Mouse (Mus musculus) c-Kit-positive CD71-positive TER-119-negative erythroid progenitor cells, embryonic 14.5 days (primary cell): ENCODE measurements around the gene Pwwp2a.

ENCODE experiments used
- DNase-seq: peaks from one replicate; pipeline ENCODE4 v3.0.0-alpha.2; 2013; ENCODE audit warnings: low read depth

Pwwp2a gene

GRCm38 (mm10) chr11:43681472-43682414, at the start of gene Pwwp2a:
Gene Pwwp2a, plus strand, starts transcription at chr11:43681998.
- peak; percentile 98 for DNase-seq

GRCm38 (mm10) chr11:43632566-43632965, 49.2 kb upstream of the Pwwp2a start:
- DNase-seq = no peak

GRCm38 (mm10) chr11:43633165-43633564, 48.6 kb upstream of the Pwwp2a start:
- DNase-seq = no peak

GRCm38 (mm10) chr11:43633658-43634401, 48.0 kb upstream of the Pwwp2a start:
- DNase-seq = no peak

GRCm38 (mm10) chr11:43636761-43637160, 45.0 kb upstream of the Pwwp2a start:
- DNase-seq = no peak

- DNase-seq = no peak
Measured at GRCm38 (mm10) chr11:43638486-43638885, 43.3 kb upstream of the Pwwp2a start.

GRCm38 (mm10) chr11:43643180-43643591, 38.6 kb upstream of the Pwwp2a start:
- no peak for DNase-seq

GRCm38 (mm10) chr11:43645286-43645685, 36.5 kb upstream of the Pwwp2a start:
- no peak for DNase-seq

- no peak for DNase-seq
Measured at GRCm38 (mm10) chr11:43653051-43653475, 28.7 kb upstream of the Pwwp2a start.

GRCm38 (mm10) chr11:43656464-43656863, 25.3 kb upstream of the Pwwp2a start:
- no peak for DNase-seq

GRCm38 (mm10) chr11:43658010-43658409, 23.8 kb upstream of the Pwwp2a start:
- DNase-seq = no peak

GRCm38 (mm10) chr11:43667038-43667745, 14.6 kb upstream of the Pwwp2a start:
- no peak for DNase-seq

- peak; percentile 24 for DNase-seq
Measured at GRCm38 (mm10) chr11:43682415-43683217, 818 bp downstream of the Pwwp2a start.

- no peak for DNase-seq
Measured at GRCm38 (mm10) chr11:43688850-43689249, 7.1 kb downstream of the Pwwp2a start.

- no peak for DNase-seq
Measured at GRCm38 (mm10) chr11:43696623-43697022, 14.8 kb downstream of the Pwwp2a start.

- DNase-seq = no peak
Measured at GRCm38 (mm10) chr11:43698621-43699020, 16.8 kb downstream of the Pwwp2a start.

- no peak for DNase-seq
Measured at GRCm38 (mm10) chr11:43700291-43700690, 18.5 kb downstream of the Pwwp2a start.

- DNase-seq = no peak
Measured at GRCm38 (mm10) chr11:43703552-43703951, 21.8 kb downstream of the Pwwp2a start.

GRCm38 (mm10) chr11:43705751-43706150, 24.0 kb downstream of the Pwwp2a start:
- DNase-seq = no peak

GRCm38 (mm10) chr11:43708409-43708808, 26.6 kb downstream of the Pwwp2a start:
- no peak for DNase-seq

- DNase-seq = no peak
Measured at GRCm38 (mm10) chr11:43712178-43712577, 30.4 kb downstream of the Pwwp2a start.
